In the genomic region with DNA sequence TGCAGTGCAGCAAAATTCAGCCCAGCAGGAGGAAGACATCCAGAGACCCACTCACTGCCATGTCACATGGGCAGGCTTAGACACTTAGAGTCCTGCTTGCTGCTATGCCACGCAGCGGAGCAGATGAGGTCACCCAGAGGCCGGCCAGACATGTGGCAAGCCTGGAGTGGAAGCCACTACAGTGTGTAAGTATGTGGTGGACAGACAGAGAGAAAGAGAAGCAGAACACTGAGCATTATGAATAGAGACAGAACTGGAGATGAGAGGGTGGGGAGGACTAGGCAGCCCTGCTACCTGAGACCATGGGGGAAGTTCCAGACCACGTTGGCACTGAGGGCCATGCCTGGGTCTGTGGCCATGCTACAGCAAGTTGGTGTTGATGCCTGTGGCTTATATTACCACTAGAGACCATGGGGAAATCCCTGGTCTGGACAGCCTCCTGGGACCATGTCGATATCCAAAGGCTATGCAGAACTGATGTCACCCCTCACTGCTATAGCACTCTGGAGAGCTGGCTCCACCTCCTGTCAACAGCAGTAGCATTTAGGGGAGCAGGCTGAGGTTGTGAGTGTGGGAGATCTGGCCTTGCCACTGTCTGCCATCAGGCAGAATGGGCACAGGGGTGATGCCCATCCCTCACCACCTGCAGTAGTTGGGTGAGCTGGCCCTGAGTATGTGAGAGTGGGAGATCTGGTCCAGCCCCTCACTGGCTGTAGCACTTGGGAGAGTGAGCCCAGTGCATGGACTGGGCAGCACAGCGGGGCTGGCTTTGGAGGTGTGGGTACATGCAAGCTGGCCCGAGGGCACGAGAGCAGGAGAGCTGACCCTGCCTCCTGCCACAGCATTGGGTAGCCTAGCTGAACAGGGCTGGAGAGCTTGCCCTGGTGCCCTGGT, we compare ENCODE assay signal across 11 mouse cellular contexts. TPM values are rescaled to one million over a fixed set of nuclear protein-coding genes. Genes with fewer than 3 reads are reported as not detected.
A peak's percentile ranks its signal among the peaks of the same experiment; 100 is the strongest.
DNase-seq lines count a peak whose midpoint lies in the region; ATAC-seq and TF ChIP-seq lines count a peak whose summit lies in the region.
"Had no signal": no experiment of that assay in that cellular context is flagged by ENCODE, and none has a peak within 500 bp of the region (broad histone marks: within the 10 kb centered on the region; RNA-seq: fewer than 3 reads in every experiment).

No protein-coding gene starts in this region.

- H3K9ac ChIP-seq in hindbrain, embryonic 12.5 days, result no peak overlapping the region
- no peak overlapping the region for H3K9ac ChIP-seq in hindbrain, embryonic 16.5 days (ENCODE audit: low read depth, low read length)
- H3K9ac ChIP-seq in heart, embryonic 11.5 days (ENCODE audit: low read depth, low read length), result no peak overlapping the region

- POLR2A ChIA-PET in Patski (lab: Charles Lee), result no interaction called here

- no peak for DNase-seq in Patski (ENCODE audit: low read depth, low spot score)
- DNase-seq in lung, postnatal 14 days, result peak; percentile 18
- DNase-seq in layer of hippocampus, postnatal 10 days (ENCODE audit: low spot score in 2 of 2), result no peak
- no peak for DNase-seq in urinary bladder, postnatal 36 days (ENCODE audit: low spot score in 2 of 2)
- DNase-seq in testis, postnatal 10 days (ENCODE audit: low spot score), result no peak
- DNase-seq: adrenal gland, adult 2 months; cerebellum, postnatal 25 days; kidney, adult 9 months had no signal

- no peaks in the 10 kb centered on the region for H3K27me3 ChIP-seq in hindbrain, embryonic 12.5 days
- no peaks in the 10 kb centered on the region for H3K27me3 ChIP-seq in hindbrain, embryonic 16.5 days (replicated peaks; ENCODE audit: control insufficient read depth, insufficient read depth, low read length)
- no peaks in the 10 kb centered on the region for H3K27me3 ChIP-seq in Patski
- H3K27me3 ChIP-seq in heart, embryonic 11.5 days (ENCODE audit: control insufficient read depth, insufficient read depth, low read length), result no peaks in the 10 kb centered on the region

- ATAC-seq in hindbrain, embryonic 12.5 days (ENCODE audit: low FRiP score), result 0 out of 2 replicates have a peak, but pooled peaks have one; percentile 40
- ATAC-seq in hindbrain, embryonic 16.5 days, result no peak
- peak; percentile 36 for ATAC-seq in Patski
- ATAC-seq in heart, embryonic 11.5 days (replicated peaks; ENCODE audit: insufficient number of reproducible peaks, low FRiP score, low TSS enrichment), result peak; percentile 71

- in situ Hi-C loops in Patski (cut with MboI; ENCODE audit: low pct_unique_long_range_greater_than_20kb), result no loop called here

- H3K4me2 ChIP-seq in hindbrain, embryonic 12.5 days (replicated peaks), result no peak overlapping the region
- H3K4me2 ChIP-seq in hindbrain, embryonic 16.5 days (ENCODE audit: low read length), result no peak overlapping the region
- H3K4me2 ChIP-seq in heart, embryonic 11.5 days, result no peak overlapping the region

- no peaks in the 10 kb centered on the region for H3K36me3 ChIP-seq in hindbrain, embryonic 12.5 days
- peaks cover 4% of the 10 kb centered on the region; the same call in 1 of the 2 replicates for H3K36me3 ChIP-seq in hindbrain, embryonic 16.5 days (ENCODE audit: control insufficient read depth, insufficient read depth, low read length)
- peaks cover 34% of the 10 kb centered on the region for H3K36me3 ChIP-seq in heart, embryonic 11.5 days (ENCODE audit: control insufficient read depth, insufficient read depth, low read length)

- no peaks in the 10 kb centered on the region for H3K9me3 ChIP-seq in hindbrain, embryonic 12.5 days (replicated peaks)
- no peaks in the 10 kb centered on the region for H3K9me3 ChIP-seq in hindbrain, embryonic 16.5 days (ENCODE audit: control insufficient read depth, low read length)
- no peaks in the 10 kb centered on the region for H3K9me3 ChIP-seq in heart, embryonic 11.5 days (replicated peaks; ENCODE audit: control insufficient read depth, low read length)

- CTCF ChIA-PET in Patski (lab: Charles Lee), result interaction anchor here (0.9 to 1.4 kb wide), 3 partner anchors 19 to 27 kb away, joined by 3 to 4 read pairs (median 3); no protein-coding TSS in a partner anchor

- H3K27ac ChIP-seq in hindbrain, embryonic 12.5 days, result no peak overlapping the region
- no peak overlapping the region for H3K27ac ChIP-seq in hindbrain, embryonic 16.5 days (ENCODE audit: low read depth, low read length)
- peak overlapping the region; percentile 82 for H3K27ac ChIP-seq in heart, embryonic 11.5 days (ENCODE audit: low read depth, low read length)

- H3K4me1 ChIP-seq in hindbrain, embryonic 12.5 days, result no peaks in the 10 kb centered on the region
- no peaks in the 10 kb centered on the region for H3K4me1 ChIP-seq in hindbrain, embryonic 16.5 days (ENCODE audit: control insufficient read depth, insufficient read depth, low read depth, low read length)
- H3K4me1 ChIP-seq in heart, embryonic 11.5 days (ENCODE audit: control insufficient read depth, insufficient read depth, low read length), result peaks cover 42% of the 10 kb centered on the region

- no peak overlapping the region for H3K4me3 ChIP-seq in hindbrain, embryonic 12.5 days
- H3K4me3 ChIP-seq in hindbrain, embryonic 16.5 days (ENCODE audit: low read length), result no peak overlapping the region
- no peak overlapping the region for H3K4me3 ChIP-seq in heart, embryonic 11.5 days (ENCODE audit: low read depth, low read length)

- WGBS in hindbrain, embryonic 12.5 days, result 95% methylated on average over 8 of the region's 8 CpGs
- 90% methylated on average over 8 of the region's 8 CpGs for WGBS in hindbrain, embryonic 16.5 days
- WGBS in heart, embryonic 11.5 days (ENCODE audit: insufficient replicate concordance), result 54% methylated on average over 8 of the region's 8 CpGs

- TF ChIP-seq CTCF in Patski (IDR thresholded peaks at IDR 0.05), result no peak

RNA-seq across cellular contexts. Expression of a gene that starts 24.4 kb away (rescaled TPM):
- 26.4 and 27.7 TPM in 2 replicates for polyA plus RNA-seq in hindbrain, embryonic 12.5 days (2016; fragmentation: Nextera tagmentation; extraction: Ambion mirVana)
- polyA plus RNA-seq in hindbrain, embryonic 16.5 days (2015; fragmentation: Nextera tagmentation; extraction: Ambion mirVana), result 81.0 and 92.2 TPM in 2 replicates
- polyA plus RNA-seq in Patski (2021), result 87.3 TPM
- 797 and 836 TPM in 2 replicates for polyA plus RNA-seq in heart, embryonic 11.5 days (2014; fragmentation: Nextera tagmentation; extraction: Ambion mirVana)
- 10 to 100 TPM; 52.0 to 59.4 TPM for total RNA-seq in layer of hippocampus, postnatal 10 days (2021)
